Mouse (Mus musculus): ENCODE measurements at regions not wholly inside any gene's neighbourhood (a gene's known extent, or its start where the extent isn't known, plus 50 kb on each side); places are given as distances from the start of the nearest gene placed in this dataset.

- DNase-seq (ENCODE audit: low read depth in 2 of 2, low spot score in 2 of 2) = no peak
Measured at GRCm38 (mm10) chr4:154726636-154727045, 59.0 kb upstream of the Actrt2 start.

- DNase-seq (ENCODE audit: low read depth in 2 of 2, low spot score in 2 of 2) = no peak
Measured at GRCm38 (mm10) chr4:154727945-154728344, 60.3 kb upstream of the Actrt2 start.

DNA sequence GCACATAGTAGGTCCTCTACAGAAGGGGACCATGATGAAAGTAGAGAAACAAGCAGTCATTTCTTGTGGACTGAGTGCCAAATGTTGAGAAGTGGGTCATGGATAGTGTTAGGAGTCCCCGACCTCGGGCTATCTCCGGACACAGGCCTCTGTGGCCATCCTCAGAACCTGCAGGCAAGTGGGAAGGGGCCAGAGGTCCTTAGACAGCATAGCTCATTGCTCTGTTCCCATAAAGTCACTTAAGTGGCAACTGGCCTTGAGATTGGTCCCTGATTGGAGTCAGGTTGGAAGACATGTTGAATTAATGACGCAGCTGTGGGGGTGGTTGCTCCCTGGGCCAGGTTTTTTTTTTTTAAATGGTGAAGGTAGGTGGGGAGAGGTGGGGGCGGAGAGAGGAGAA lies 63.0 kb upstream of the Actrt2 start:
- no peak for DNase-seq (ENCODE audit: low read depth in 2 of 2, low spot score in 2 of 2)

DNA sequence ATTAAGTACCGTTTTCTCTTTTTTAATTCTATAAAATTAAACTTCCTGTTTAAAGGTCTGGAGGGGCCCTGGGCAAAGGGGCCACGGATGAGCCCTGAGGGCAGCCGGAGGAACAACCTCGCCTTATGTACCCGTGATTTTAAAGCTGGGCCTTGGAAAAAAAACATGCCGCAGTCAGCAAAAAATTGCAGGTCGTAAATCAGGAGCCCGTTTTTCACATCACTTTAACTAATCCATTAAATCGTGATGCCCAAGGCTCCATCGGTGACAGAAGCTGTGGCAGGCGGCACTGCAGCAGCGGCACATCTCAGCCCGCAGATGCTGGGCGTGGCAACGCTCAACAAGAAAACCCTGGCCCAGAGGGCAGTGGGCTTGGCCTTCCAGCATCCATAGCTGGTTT lies 63.7 kb upstream of the Actrt2 start:
- DNase-seq (ENCODE audit: low read depth in 2 of 2, low spot score in 2 of 2) = no peak

- DNase-seq (ENCODE audit: low read depth in 2 of 2, low spot score in 2 of 2) = no peak
Measured at GRCm38 (mm10) chr4:154736071-154736470, 68.4 kb upstream of the Actrt2 start.

GRCm38 (mm10) chr4:154741123-154741890 lies 73.6 kb upstream of the Actrt2 start:
- DNase-seq (ENCODE audit: low read depth in 2 of 2, low spot score in 2 of 2) = no peak

DNA sequence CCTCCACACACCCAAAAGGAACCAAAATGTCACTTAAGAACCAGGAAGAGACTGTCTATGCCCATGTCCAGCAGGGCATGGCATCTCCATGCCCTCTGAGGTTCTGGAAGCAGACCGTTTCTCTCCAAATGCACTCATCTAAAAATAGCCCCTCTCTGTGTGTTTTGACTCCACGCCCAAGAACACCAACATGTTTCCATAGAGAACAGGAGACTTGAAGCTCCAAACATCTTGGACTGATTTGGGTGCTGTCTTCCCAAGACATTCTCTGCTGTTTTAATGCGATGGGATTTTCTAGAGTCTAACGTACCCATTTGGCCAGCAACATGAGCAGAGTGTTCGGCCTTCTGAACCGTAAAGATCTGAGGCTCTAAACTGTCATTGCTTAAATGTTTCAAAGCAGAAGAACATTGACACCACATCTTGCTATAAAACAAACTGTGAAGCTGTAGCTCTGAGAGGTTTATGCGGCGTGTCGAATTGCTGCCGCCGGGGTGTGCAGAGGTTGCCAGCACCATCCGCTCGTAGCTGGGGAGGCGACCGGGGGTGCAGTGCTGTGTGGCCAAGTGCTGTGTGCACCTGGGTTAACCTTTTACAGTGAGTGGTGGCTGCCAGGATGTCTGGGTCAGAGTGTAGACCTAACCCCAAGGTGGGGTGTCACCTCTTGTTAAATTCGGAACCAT lies 78.8 kb upstream of the Actrt2 start:
- no peak for DNase-seq (ENCODE audit: low read depth in 2 of 2, low spot score in 2 of 2)

DNA sequence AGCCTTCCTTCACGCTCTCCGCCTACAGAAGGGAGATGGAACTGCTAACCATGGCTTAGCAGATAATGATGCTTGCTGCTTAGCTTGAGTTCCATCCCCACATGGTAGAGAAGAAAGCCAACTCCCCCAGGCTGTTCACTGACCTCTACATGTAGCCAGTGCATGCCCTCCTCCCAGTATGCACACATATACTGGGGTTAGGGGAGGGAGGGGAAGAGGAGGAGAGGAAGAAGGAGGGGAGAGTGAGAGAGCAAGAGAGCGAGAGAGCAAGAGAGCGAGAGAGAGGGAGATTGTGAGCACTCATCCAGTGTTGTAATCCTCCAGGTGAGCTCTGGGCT lies 79.3 kb upstream of the Actrt2 start:
- DNase-seq (ENCODE audit: low read depth in 2 of 2, low spot score in 2 of 2) = no peak

DNA sequence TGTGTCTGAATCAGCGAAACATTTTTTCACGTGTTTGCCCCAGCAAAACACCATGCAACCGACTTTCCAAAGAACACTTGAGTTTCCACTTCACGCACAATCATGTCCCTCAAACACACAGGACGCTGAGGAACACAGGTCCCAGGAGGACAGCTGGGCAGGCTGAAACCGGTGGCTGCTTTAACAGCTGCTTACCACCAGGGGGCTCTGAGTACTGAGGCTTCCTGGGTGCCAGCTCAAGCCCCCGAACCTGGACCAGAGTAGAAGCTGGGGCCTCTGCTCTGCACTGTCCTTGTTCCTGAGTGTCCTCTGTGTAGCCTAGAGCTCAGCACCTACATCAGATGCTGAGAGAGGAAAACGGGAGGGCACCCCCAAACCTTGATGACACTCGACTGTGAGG lies 81.5 kb upstream of the Actrt2 start:
- peak in 1 of 2 experiments; percentile 9 for DNase-seq (ENCODE audit: low read depth in 2 of 2, low spot score in 2 of 2)

DNA sequence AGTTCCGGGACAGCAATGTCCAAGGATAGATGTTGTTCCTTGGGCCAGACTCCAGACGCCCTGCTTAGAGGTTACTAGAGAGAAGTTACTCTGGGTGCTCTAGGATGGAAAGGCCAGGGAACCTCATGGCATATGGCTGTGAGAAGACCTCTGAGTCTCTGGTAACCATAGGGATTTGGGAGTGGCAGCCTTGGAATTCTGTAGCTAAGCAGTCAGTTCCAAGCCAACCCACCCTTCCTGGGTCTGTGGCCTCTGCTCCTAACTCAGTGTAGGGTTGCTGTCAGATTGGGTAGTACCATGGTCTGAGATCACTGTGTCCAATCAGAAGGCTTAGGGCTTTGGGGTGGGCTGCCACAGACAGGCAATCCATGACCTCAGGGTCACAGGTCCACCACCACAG lies 82.3 kb upstream of the Actrt2 start:
- DNase-seq (ENCODE audit: low read depth in 2 of 2, low spot score in 2 of 2) = no peak

DNA sequence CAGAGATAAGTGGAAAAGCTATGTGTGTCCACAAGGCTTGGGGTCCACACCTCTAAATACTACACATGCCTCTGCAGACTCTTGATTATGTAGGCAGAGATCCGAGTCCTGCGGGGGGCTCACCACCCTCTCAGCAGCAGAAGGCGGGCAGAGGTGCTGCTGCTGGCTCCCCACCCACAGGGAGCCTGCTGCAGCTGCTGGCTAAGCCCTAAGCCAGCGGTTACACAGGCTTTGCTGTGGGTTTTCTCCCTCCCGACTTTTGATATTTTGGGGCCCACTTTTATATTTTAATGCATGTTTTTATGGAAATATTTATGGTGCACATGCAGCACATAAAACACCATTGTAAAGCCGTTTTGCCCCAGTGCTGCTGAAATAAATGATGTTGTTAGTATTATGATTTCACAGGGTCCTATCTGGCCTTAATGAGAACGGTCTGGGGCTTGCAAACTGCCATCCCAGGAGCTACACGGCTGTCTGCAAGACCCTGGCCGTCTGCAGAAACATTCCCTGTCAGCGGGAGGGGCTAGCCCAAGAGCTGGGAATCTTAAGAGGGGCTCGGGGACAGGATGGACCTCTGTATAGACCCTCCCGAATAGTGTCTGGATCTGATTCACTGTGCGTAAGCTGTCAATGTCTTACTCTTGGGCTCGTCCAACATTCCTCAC lies 82.9 kb upstream of the Actrt2 start:
- DNase-seq (ENCODE audit: low read depth in 2 of 2, low spot score in 2 of 2) = no peak

GRCm38 (mm10) chr4:154754445-154754844 lies 82.8 kb upstream of the Ttc34 start:
- no peak for DNase-seq (ENCODE audit: low read depth in 2 of 2, low spot score in 2 of 2)

DNA sequence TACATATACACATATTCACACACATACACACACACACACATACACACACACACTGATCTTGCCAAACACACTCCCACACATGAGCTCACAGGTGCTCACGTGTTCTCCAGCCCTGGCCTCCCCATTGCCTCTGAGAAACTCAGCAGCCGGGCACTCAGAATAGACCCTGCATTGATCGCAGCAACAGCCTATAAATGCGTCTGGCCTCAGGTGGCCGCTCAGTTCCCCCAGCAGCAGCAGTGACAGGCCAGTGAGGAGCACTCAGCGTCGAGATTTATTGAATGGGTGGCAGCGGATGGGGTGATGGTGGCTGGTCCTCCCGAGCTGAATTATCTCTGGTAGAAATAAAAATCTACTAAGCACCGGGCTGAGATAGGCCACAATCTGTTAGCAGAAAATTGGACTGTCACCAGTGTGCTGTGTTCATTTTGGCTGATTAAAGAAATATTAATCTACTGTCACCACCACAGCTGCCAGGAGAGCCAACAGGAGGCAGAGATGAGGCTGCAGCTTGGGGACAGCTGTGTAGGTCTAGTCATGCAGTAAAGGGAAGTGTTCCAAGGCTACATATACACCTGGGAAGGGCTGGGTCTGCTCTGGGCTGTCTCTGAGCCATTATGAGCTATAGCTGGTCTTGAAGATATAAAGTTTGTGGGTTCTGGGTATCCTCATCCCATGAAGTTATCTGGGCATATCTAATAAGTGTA lies 80.4 kb upstream of the Ttc34 start:
- DNase-seq (ENCODE audit: low read depth in 2 of 2, low spot score in 2 of 2) = no peak

GRCm38 (mm10) chr4:154759881-154760280 lies 77.4 kb upstream of the Ttc34 start:
- DNase-seq (ENCODE audit: low read depth in 2 of 2, low spot score in 2 of 2) = no peak

GRCm38 (mm10) chr4:154764238-154764637 lies 73.0 kb upstream of the Ttc34 start:
- DNase-seq (ENCODE audit: low read depth in 2 of 2, low spot score in 2 of 2) = no peak

DNA sequence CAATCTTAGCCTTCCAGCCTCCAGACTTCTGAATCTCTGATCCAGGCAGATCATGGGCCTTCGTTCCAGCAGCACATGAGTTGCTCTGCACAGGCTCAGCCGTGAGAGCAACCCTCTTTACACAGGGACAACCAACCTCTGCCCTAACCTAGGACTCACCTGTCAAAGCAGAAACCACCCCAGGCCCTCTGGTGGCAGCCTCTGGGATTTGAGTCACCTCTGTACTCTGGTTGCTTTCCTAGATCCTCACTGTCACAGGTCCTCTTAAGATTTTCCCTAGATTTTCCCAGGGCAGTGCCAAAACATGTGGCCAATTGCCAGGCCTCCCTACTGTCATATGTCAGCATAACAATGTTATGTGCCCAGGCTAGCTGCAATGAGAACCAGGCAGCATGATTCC lies 71.1 kb upstream of the Ttc34 start:
- DNase-seq (ENCODE audit: low read depth in 2 of 2, low spot score in 2 of 2) = no peak

DNA sequence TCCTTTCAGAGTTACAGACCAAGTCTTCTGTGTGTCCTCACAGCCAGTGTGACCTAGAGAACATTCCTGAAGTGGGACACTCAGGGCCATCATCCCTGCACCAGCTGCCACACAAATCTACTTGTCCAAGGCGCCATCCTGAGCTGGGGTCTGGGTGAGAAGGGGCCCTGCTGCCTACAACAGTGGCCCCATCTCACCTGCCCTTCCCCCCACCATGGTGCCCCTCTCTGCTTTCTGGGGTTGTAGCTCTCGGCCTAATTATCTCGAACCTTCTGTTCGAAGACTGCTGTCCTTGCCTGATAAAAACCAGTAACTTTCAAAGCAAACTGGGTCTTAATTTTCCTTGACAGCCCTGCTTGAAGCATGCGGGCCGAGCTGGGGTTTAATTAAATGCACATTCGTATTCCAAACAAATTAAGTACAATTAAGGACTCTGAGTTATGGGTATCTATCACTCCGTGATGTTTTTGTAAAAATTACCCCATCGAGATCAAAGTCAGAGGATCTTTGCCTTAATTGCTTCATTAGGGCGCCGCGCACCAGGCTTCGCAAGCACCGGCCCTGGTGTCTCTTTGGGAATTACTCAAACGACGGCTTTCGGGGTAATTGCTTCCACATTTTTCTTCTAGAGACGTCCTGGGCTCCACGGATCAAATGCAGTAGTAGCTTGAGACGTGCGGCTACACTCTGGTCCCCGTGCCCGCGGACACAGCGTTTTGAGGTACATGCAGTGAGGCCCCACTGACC lies 65.8 kb upstream of the Ttc34 start:
- DNase-seq (ENCODE audit: low read depth in 2 of 2, low spot score in 2 of 2) = no peak

DNA sequence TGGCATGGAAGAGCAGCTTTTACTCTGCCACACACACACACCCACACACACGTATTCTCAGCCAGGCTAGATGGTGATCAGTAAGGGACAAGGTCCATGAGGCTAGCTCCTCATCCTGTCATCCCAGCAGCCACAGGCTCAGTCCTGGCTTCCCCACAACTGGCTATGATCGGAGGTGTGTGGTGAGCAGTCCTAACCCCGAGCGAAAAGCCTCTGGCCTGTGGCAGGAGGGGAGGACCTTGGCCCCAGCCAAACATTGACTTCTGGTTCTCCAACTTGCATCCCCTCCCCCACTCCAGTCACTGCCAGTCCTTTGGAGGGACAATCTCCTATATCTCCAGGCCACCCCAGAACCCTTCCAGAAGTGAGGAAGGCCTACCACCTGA lies 65.2 kb upstream of the Ttc34 start:
- no peak for DNase-seq (ENCODE audit: low read depth in 2 of 2, low spot score in 2 of 2)

- DNase-seq (ENCODE audit: low read depth in 2 of 2, low spot score in 2 of 2) = no peak
Measured at GRCm38 (mm10) chr4:154773830-154774229, 63.4 kb upstream of the Ttc34 start.

GRCm38 (mm10) chr4:154774332-154774731 lies 62.9 kb upstream of the Ttc34 start:
- no peak for DNase-seq (ENCODE audit: low read depth in 2 of 2, low spot score in 2 of 2)

DNA sequence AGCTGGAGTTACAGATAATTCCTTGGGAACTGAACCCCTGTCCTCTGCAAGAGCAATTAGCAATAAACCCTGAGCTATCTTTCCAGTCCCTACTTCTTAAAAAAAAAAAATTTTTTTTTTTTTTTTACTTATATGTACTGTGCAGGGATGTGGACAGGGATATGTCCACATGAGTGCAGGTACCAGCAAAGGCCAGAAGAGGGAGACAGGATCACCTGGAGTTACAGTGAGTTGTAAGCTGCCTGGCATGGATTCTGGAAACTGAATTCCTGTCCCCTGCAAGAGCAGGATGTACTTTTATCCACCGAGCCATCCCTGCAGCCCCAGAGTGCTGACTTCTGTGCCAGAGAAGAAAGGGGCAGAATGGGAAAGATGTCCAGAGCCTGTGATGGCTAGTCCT lies 58.4 kb upstream of the Ttc34 start:
- DNase-seq (ENCODE audit: low read depth in 2 of 2, low spot score in 2 of 2) = no peak
